Mouse (Mus musculus) limb, embryonic 15.5 days (tissue): Measurements from ENCODE around the gene Pde8a. TPM values are rescaled to one million over a fixed set of nuclear protein-coding genes. Genes with fewer than 3 reads are reported as not detected.

Experiments
- ATAC-seq: fragments of 200-750 bp; cut with Nextera tagmentation; 2 replicates; pipeline ENCODE4 v1.8.0; 2017; ENCODE audit warnings: low read depth, moderate TSS enrichment; ENCODE audit not compliant: insufficient number of reproducible peaks, low FRiP score, low TSS enrichment
- H3K27ac ChIP-seq: fragments of 300-500 bp; sonication (generic); 2 replicates; pipeline ENCODE4 v1.5.1; 2015; ENCODE audit warnings: moderate library complexity, mild to moderate bottlenecking, inconsistent platforms
- H3K27me3 ChIP-seq: fragments of 300-500 bp; sonication (generic); 2 replicates; pipeline ENCODE4 v1.6.1; 2015; ENCODE audit warnings: inconsistent platforms
- H3K36me3 ChIP-seq: fragments of 300-500 bp; sonication (generic); 2 replicates; pipeline ENCODE4 v1.6.1; 2015; ENCODE audit warnings: inconsistent platforms
- H3K4me1 ChIP-seq: fragments of 300-500 bp; sonication (generic); 2 replicates; pipeline ENCODE4 v1.6.1; 2015; ENCODE audit warnings: inconsistent platforms
- H3K4me2 ChIP-seq: fragments of 300-500 bp; sonication (generic); 2 replicates; pipeline ENCODE4 v1.6.1; 2015; ENCODE audit warnings: mild to moderate bottlenecking, inconsistent platforms
- H3K4me3 ChIP-seq: fragments of 300-500 bp; sonication (generic); 2 replicates; pipeline ENCODE4 v1.5.1; 2015; ENCODE audit warnings: mild to moderate bottlenecking, inconsistent platforms
- H3K9ac ChIP-seq: fragments of 300-500 bp; sonication (generic); 2 replicates; pipeline ENCODE4 v1.6.1; 2015; ENCODE audit warnings: inconsistent platforms
- H3K9me3 ChIP-seq: fragments of 300-500 bp; sonication (generic); 2 replicates; pipeline ENCODE4 v1.6.1; 2016; ENCODE audit warnings: inconsistent platforms
- WGBS: fragments of 180-500 bp; shearing (Covaris S2); methylation state at CpG from one replicate; pipeline ENCODE4 v1.1.7; 2015; 5-methylcytosine and 5-hydroxymethylcytosine counted together
- polyA plus RNA-seq: library from polyadenylated mRNA; unstranded; fragments of >200 nt; fragmentation: Nextera tagmentation; extraction: Ambion mirVana; gene quantifications from 2 replicates; pipeline ENCODE4 v1.2.1, GENCODE M21; 2015

The Pde8a gene
- polyA plus RNA-seq, 1 experiment from 2014 or later, result 5.1 TPM

GRCm38 (mm10) chr7:81250601-81251000 is 37.2 kb downstream of the Pde8a start:
- no peaks in the 10 kb centered on the region for H3K4me1 ChIP-seq
- ATAC-seq, result no peak
- H3K27me3 ChIP-seq, result no peaks in the 10 kb centered on the region
- no peaks in the 10 kb centered on the region for H3K9me3 ChIP-seq
- no peaks in the 10 kb centered on the region for H3K36me3 ChIP-seq
- no peak overlapping the region for H3K9ac ChIP-seq
- H3K4me2 ChIP-seq, result no peak overlapping the region
- no peak overlapping the region for H3K27ac ChIP-seq
- WGBS, result 75% methylated on average over 6 of the region's 6 CpGs
- H3K4me3 ChIP-seq, result no peak overlapping the region

DNA sequence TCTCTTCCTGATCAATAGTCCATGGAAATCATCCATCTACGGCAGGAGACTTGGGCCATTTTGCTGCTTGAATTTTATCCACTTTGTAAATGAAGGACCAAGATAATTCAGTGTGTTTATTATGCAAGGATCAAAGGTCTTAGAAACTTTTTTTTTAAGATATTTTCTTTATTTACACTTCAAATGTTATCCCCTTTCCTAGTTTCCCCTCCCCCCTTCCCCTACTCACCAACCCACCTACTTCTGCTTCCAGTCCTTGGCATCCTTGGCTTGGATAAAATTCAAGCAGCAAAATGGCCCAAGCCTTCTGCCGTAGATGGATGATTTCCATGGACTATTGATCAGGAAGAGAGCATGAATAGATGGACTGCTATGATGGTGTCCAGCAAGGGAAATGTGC is 38.1 kb downstream of the Pde8a start:
- no peak for ATAC-seq
- no peaks in the 10 kb centered on the region for H3K4me1 ChIP-seq
- no peak overlapping the region for H3K9ac ChIP-seq
- H3K9me3 ChIP-seq, result no peaks in the 10 kb centered on the region
- 88% methylated on average over 2 of the region's 2 CpGs for WGBS
- no peaks in the 10 kb centered on the region for H3K36me3 ChIP-seq
- no peak overlapping the region for H3K4me2 ChIP-seq
- no peak overlapping the region for H3K27ac ChIP-seq
- no peak overlapping the region for H3K4me3 ChIP-seq
- H3K27me3 ChIP-seq, result no peaks in the 10 kb centered on the region

DNA sequence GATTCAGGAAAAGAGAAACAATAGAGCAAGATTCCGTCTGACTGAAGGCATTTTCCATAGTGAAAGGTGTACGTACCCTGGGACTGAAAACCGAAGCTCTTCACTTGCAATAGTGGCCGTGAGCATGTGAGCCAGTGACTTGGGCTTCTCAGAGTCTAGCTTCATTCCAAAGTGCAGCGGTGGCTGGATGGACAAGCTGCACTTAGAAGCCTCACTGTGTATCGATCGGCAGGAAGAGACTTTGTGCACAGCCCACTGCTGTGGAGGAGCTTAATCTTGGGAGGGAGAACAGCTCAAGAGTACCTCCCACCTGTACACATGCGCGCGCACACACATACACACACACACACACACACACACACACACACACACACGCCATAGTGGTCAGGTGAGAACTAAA is 39.9 kb downstream of the Pde8a start:
- ATAC-seq, result no peak
- Histone ChIP-seq H3K9ac (no peak overlapping the region), H3K4me3 (no peak overlapping the region), H3K4me2 (no peak overlapping the region), H3K27me3 (no peaks in the 10 kb centered on the region), H3K9me3 (no peaks in the 10 kb centered on the region), H3K27ac (no peak overlapping the region), H3K36me3 (no peaks in the 10 kb centered on the region), H3K4me1 (no peaks in the 10 kb centered on the region)
- WGBS, result 82% methylated on average over 11 of the region's 11 CpGs

- Histone ChIP-seq H3K27me3 (no peaks in the 10 kb centered on the region), H3K9me3 (no peaks in the 10 kb centered on the region), H3K4me3 (no peak overlapping the region), H3K9ac (no peak overlapping the region), H3K36me3 (no peaks in the 10 kb centered on the region), H3K27ac (no peak overlapping the region), H3K4me2 (no peak overlapping the region), H3K4me1 (no peaks in the 10 kb centered on the region)
- no peak for ATAC-seq
Measured at GRCm38 (mm10) chr7:81254579-81254978, 41.2 kb downstream of the Pde8a start.

GRCm38 (mm10) chr7:81255456-81255855 is 42.1 kb downstream of the Pde8a start:
- Histone ChIP-seq H3K36me3 (no peaks in the 10 kb centered on the region), H3K4me1 (no peaks in the 10 kb centered on the region), H3K4me3 (no peak overlapping the region), H3K27ac (no peak overlapping the region), H3K9me3 (no peaks in the 10 kb centered on the region), H3K9ac (no peak overlapping the region), H3K27me3 (no peaks in the 10 kb centered on the region), H3K4me2 (no peak overlapping the region)
- ATAC-seq, result no peak
- WGBS, result 90% methylated on average over 3 of the region's 3 CpGs

DNA sequence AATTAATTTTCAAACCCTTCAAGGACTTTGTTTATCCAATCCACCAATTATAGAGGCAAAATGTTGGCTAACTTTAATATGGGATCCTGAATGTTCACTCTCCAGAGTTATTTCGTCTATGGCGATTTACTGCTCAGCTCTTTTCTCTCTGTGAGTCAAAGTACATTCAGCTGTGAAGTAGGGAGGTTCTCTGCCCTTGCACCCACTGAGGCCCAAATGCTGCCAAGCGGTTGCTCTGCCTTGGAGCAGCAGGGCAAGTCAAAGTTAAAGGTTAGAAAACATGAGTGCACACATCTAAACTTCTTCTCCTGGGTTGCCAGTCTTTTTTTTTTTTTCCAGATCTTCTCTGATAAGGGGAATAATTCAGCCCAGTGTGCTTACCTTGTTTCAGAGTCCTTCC is 43.4 kb downstream of the Pde8a start:
- ATAC-seq, result no peak
- Histone ChIP-seq H3K4me1 (no peaks in the 10 kb centered on the region; the same call in 1 of the 2 replicates), H3K36me3 (no peaks in the 10 kb centered on the region), H3K27ac (no peak overlapping the region), H3K4me2 (no peak overlapping the region), H3K9ac (no peak overlapping the region), H3K27me3 (no peaks in the 10 kb centered on the region), H3K9me3 (no peaks in the 10 kb centered on the region), H3K4me3 (no peak overlapping the region)
- WGBS, result 90% methylated on average over 3 of the region's 3 CpGs

- no peak overlapping the region for H3K4me3 ChIP-seq
- H3K27me3 ChIP-seq, result no peaks in the 10 kb centered on the region
- WGBS, result 66% methylated on average over 7 of the region's 7 CpGs
- H3K4me1 ChIP-seq, result no peaks in the 10 kb centered on the region; the same call in 1 of the 2 replicates
- H3K4me2 ChIP-seq, result no peak overlapping the region
- no peak overlapping the region for H3K9ac ChIP-seq
- no peak overlapping the region for H3K27ac ChIP-seq
- H3K9me3 ChIP-seq, result no peaks in the 10 kb centered on the region
- ATAC-seq, result no peak
- H3K36me3 ChIP-seq, result no peaks in the 10 kb centered on the region
Measured at GRCm38 (mm10) chr7:81261548-81261947, 48.2 kb downstream of the Pde8a start.

- no peaks in the 10 kb centered on the region for H3K36me3 ChIP-seq
- no peak overlapping the region for H3K9ac ChIP-seq
- no peak overlapping the region for H3K27ac ChIP-seq
- no peaks in the 10 kb centered on the region for H3K4me1 ChIP-seq
- ATAC-seq, result no peak
- H3K4me3 ChIP-seq, result no peak overlapping the region
- H3K27me3 ChIP-seq, result no peaks in the 10 kb centered on the region
- no peaks in the 10 kb centered on the region for H3K9me3 ChIP-seq
- H3K4me2 ChIP-seq, result no peak overlapping the region
- WGBS, result 79% methylated on average over 3 of the region's 3 CpGs
Measured at GRCm38 (mm10) chr7:81272908-81273307, 59.5 kb downstream of the Pde8a start.

DNA sequence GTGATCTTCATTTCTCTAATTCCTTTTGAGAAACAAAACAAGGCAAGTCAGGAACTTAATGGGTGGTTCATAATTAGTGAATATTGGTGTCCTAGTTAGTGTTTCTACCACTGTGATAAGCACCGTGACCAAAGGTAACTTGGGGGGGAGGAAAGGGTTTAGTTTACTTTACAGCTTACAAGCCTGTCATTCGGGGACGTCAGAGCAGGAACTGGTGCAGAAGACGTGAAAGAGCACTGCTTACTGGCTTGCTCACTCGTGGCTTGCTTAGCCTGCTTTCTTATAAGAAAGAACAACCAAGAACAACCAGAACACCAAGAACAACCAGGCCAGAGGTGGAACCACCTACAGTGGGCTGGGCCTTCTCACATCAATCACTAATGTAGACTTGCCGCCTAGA is 65.6 kb downstream of the Pde8a start:
- no peak overlapping the region for H3K4me3 ChIP-seq
- ATAC-seq, result no peak
- no peaks in the 10 kb centered on the region for H3K4me1 ChIP-seq
- no peak overlapping the region for H3K27ac ChIP-seq
- no peaks in the 10 kb centered on the region for H3K36me3 ChIP-seq
- no peak overlapping the region for H3K9ac ChIP-seq
- H3K9me3 ChIP-seq, result no peaks in the 10 kb centered on the region
- H3K4me2 ChIP-seq, result no peak overlapping the region
- H3K27me3 ChIP-seq, result no peaks in the 10 kb centered on the region
- WGBS, result 78% methylated on average over 6 of the region's 6 CpGs

DNA sequence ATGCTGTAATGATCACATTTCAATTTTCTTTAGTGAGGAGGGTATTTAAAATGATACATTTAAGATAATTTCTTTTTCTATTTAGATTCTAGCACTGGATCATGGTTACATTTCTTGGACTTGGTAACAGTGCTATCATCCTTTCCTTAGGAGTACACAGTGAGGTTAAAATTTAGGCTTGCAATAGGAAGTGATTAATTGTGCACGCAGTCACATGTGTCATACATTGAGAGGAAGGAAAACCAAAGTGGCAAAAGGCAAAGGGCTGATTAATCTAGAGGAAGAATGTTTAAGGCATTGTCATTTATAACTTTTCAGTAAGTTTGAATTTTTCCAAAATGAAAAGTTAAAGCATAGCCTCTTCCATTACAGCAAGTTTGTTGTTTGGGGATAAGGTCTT is 67.8 kb downstream of the Pde8a start:
- Histone ChIP-seq H3K27me3 (no peaks in the 10 kb centered on the region), H3K4me2 (no peak overlapping the region), H3K36me3 (no peaks in the 10 kb centered on the region), H3K9ac (no peak overlapping the region), H3K4me1 (no peaks in the 10 kb centered on the region), H3K27ac (no peak overlapping the region), H3K4me3 (no peak overlapping the region), H3K9me3 (no peaks in the 10 kb centered on the region)
- 71% methylated on average over 1 of the region's 1 CpGs for WGBS
- no peak for ATAC-seq

DNA sequence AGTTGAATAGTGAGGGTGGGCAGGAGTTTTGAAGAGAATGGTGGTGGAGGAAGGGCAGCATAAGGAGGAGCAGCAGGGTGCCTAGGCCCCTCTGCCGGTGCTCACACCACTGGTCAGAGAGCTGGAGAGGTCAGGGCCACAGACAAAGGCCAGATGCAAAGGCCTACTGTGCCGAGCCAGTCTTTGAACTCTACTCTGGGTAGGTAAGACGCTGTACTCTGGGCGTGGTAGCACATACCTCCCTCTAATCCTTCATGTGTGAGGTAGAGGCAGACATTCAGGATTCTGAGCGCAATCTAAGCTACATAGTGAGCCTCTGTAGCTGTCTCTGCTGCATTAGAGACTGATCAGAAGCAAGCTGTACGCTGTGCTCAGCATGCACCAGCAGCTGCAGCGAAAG is 73.1 kb downstream of the Pde8a start:
- H3K27me3 ChIP-seq, result no peaks in the 10 kb centered on the region
- no peaks in the 10 kb centered on the region for H3K36me3 ChIP-seq
- no peak overlapping the region for H3K4me2 ChIP-seq
- ATAC-seq, result no peak
- no peaks in the 10 kb centered on the region for H3K4me1 ChIP-seq
- H3K27ac ChIP-seq, result no peak overlapping the region
- H3K4me3 ChIP-seq, result no peak overlapping the region
- WGBS, result 49% methylated on average over 7 of the region's 7 CpGs
- no peak overlapping the region for H3K9ac ChIP-seq
- no peaks in the 10 kb centered on the region for H3K9me3 ChIP-seq

DNA sequence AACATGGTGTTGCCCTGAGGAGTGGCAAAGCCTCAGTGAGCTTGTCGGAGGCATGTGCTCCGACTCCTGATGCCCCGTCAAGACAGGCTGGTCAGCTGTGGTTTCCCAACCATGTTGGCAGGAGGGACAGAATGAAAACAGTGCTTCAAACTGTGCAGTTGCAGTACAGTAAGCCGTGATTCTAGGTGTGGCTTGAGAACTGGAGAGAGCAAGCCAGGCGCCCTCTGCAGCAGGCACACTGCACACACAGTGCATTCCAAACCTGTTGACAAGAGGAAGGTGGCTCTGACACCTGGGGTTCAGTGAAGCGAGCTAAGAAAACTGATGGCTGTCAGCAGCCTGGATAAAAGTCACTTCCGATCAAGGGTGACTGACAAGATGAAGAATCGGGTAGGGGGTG is 73.5 kb downstream of the Pde8a start:
- Histone ChIP-seq H3K4me1 (no peaks in the 10 kb centered on the region), H3K27ac (no peak overlapping the region), H3K9ac (no peak overlapping the region), H3K36me3 (no peaks in the 10 kb centered on the region), H3K4me3 (no peak overlapping the region), H3K9me3 (no peaks in the 10 kb centered on the region), H3K4me2 (no peak overlapping the region), H3K27me3 (no peaks in the 10 kb centered on the region)
- 57% methylated on average over 8 of the region's 8 CpGs for whole genome bisulfite sequencing
- ATAC-seq, result no peak

DNA sequence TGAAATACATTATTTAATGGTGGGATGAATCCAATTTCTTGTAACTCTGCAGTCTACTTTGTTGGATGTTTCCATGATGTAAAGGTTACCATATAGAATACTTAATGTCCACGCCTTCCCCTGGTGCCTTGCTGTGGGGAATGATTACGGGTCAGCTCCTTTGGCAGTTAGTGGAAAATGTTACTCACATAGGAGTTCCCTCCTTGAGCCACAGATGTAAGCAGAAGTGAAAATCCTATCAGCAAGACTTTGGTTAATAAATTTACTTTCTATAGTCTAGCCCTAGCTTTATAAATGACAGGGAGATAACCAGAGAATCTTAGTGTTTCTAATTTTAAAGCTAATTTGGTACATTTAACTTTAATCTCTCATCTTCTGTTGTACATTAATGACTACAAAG is 81.8 kb downstream of the Pde8a start:
- H3K4me1 ChIP-seq, result no peaks in the 10 kb centered on the region
- 83% methylated on average over 2 of the region's 2 CpGs for WGBS
- H3K9me3 ChIP-seq, result no peaks in the 10 kb centered on the region
- no peak for ATAC-seq
- no peak overlapping the region for H3K9ac ChIP-seq
- no peak overlapping the region for H3K4me3 ChIP-seq
- H3K4me2 ChIP-seq, result no peak overlapping the region
- H3K36me3 ChIP-seq, result no peaks in the 10 kb centered on the region
- H3K27ac ChIP-seq, result no peak overlapping the region
- no peaks in the 10 kb centered on the region for H3K27me3 ChIP-seq
